ENCODE assay signal across 9 mouse cellular contexts in the genomic region with DNA sequence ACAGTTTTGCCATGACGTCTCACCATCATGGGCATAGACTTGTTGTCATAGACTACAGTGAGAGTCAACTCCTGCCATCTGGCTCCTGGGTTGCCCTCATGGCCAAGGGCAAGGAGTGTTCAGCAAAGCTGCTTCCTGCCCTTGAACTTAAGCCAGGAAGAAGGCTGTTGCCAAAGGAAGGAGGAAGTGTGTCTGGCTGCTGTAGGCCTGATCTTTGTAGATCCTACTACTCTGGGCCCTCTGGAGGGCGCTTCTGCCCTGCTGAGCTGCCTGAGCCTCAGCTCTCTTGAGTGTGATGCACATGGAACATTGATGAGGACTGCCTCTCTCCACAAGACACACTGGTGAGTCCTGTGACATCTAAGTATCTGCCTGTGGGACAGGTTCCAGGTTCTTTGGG. TPM values are rescaled to one million over a fixed set of nuclear protein-coding genes. Genes with fewer than 3 reads are reported as not detected.
DNase-seq lines count a peak whose midpoint lies in the region; ATAC-seq and TF ChIP-seq lines count a peak whose summit lies in the region.
"Had no signal": no experiment of that assay in that cellular context is flagged by ENCODE, and none has a peak within 500 bp of the region (broad histone marks: within the 10 kb centered on the region; RNA-seq: fewer than 3 reads in every experiment).

No protein-coding gene starts in this region.

- H3K27ac ChIP-seq in embryonic facial prominence, embryonic 14.5 days (replicated peaks; ENCODE audit: low read depth, low read length) = no peak overlapping the region
- no peak overlapping the region for H3K27ac ChIP-seq in embryonic facial prominence, embryonic 10.5 days (replicated peaks)
- 0 out of 2 replicates have a peak overlapping the region, but pooled peaks have one; percentile 86 for H3K27ac ChIP-seq in cortical plate, adult 2 months (ENCODE audit: insufficient read depth, low read length)
- H3K27ac ChIP-seq in testis, adult 2 months (ENCODE audit: control insufficient read depth, insufficient read depth, low read depth, low read length) = no peak overlapping the region
- no peak overlapping the region for H3K27ac ChIP-seq in forebrain, embryonic 11.5 days (ENCODE audit: low read depth, low read length)
- H3K27ac ChIP-seq: neural tube, embryonic 12.5 days had no signal

- no peak overlapping the region for H3K9ac ChIP-seq in embryonic facial prominence, embryonic 14.5 days (ENCODE audit: low read depth, low read length)
- H3K9ac ChIP-seq in forebrain, embryonic 11.5 days (ENCODE audit: low read length) = no peak overlapping the region
- H3K9ac ChIP-seq: neural tube, embryonic 12.5 days had no signal

- no peaks in the 10 kb centered on the region for H3K9me3 ChIP-seq in embryonic facial prominence, embryonic 14.5 days (ENCODE audit: control insufficient read depth, low read length)
- no peaks in the 10 kb centered on the region for H3K9me3 ChIP-seq in embryonic facial prominence, embryonic 10.5 days
- no peaks in the 10 kb centered on the region for H3K9me3 ChIP-seq in forebrain, embryonic 11.5 days (ENCODE audit: control insufficient read depth, low read length)
- H3K9me3 ChIP-seq: neural tube, embryonic 12.5 days had no signal

- TF ChIP-seq POLR2A in cortical plate, adult 2 months (IDR thresholded peaks at IDR 0.05; ENCODE audit: extremely low read depth, insufficient read depth, low read length) = no peak
- TF ChIP-seq POLR2A in testis, adult 2 months (IDR thresholded peaks at IDR 0.05; ENCODE audit: control insufficient read depth, low read depth, low read length) = no peak

- H3K27me3 ChIP-seq in embryonic facial prominence, embryonic 14.5 days (replicated peaks; ENCODE audit: control insufficient read depth, insufficient read depth, low read length) = no peaks in the 10 kb centered on the region
- no peaks in the 10 kb centered on the region for H3K27me3 ChIP-seq in embryonic facial prominence, embryonic 10.5 days (replicated peaks; ENCODE audit: low read depth, poor library complexity, severe bottlenecking)
- no peaks in the 10 kb centered on the region for H3K27me3 ChIP-seq in testis, adult 2 months (ENCODE audit: control insufficient read depth, insufficient read depth, low read length)
- no peaks in the 10 kb centered on the region for H3K27me3 ChIP-seq in forebrain, embryonic 11.5 days (ENCODE audit: control insufficient read depth, insufficient read depth, low read length)
- H3K27me3 ChIP-seq: neural tube, embryonic 12.5 days had no signal

- no peaks in the 10 kb centered on the region for H3K4me1 ChIP-seq in embryonic facial prominence, embryonic 14.5 days (ENCODE audit: control insufficient read depth, insufficient read depth, low read length)
- H3K4me1 ChIP-seq in embryonic facial prominence, embryonic 10.5 days = peaks cover 21% of the 10 kb centered on the region
- H3K4me1 ChIP-seq in cortical plate, adult 2 months (ENCODE audit: control insufficient read depth, insufficient read depth, low read length) = peaks cover 15% of the 10 kb centered on the region
- H3K4me1 ChIP-seq in testis, adult 2 months (ENCODE audit: control insufficient read depth, insufficient read depth, low read length) = peaks cover 11% of the 10 kb centered on the region
- no peaks in the 10 kb centered on the region for H3K4me1 ChIP-seq in forebrain, embryonic 11.5 days (replicated peaks; ENCODE audit: control insufficient read depth, insufficient read depth, low read length)

- ATAC-seq in embryonic facial prominence, embryonic 14.5 days (ENCODE audit: low read depth) = 0 out of 2 replicates have a peak, but pooled peaks have one; percentile 24
- no peak for ATAC-seq in forebrain, embryonic 11.5 days (replicated peaks; ENCODE audit: low FRiP score)

- H3K4me2 ChIP-seq in embryonic facial prominence, embryonic 14.5 days (ENCODE audit: low read depth, low read length) = no peak overlapping the region
- no peak overlapping the region for H3K4me2 ChIP-seq in forebrain, embryonic 11.5 days (ENCODE audit: low read depth, low read length, severe bottlenecking)
- H3K4me2 ChIP-seq: neural tube, embryonic 12.5 days had no signal

- DNase-seq in embryonic facial prominence, embryonic 14.5 days (ENCODE audit: low spot score) = peak; percentile 33
- DNase-seq in embryonic facial prominence, embryonic 10.5 days (ENCODE audit: low spot score) = no peak
- DNase-seq in MEL-GATA-1-ER (ENCODE audit: extremely low read depth, low read depth) = peak; percentile 64
- DNase-seq in heart, postnatal 4 days = peak; percentile 71
- DNase-seq in lung, adult 18-20 months = peak; percentile 75 to 83
- no peak for DNase-seq in forebrain, embryonic 11.5 days (ENCODE audit: low spot score)

- WGBS in embryonic facial prominence, embryonic 14.5 days = 69% methylated on average over 2 of the region's 2 CpGs
- WGBS in embryonic facial prominence, embryonic 10.5 days = 85% methylated on average over 2 of the region's 2 CpGs
- 90% methylated on average over 2 of the region's 2 CpGs for WGBS in forebrain, embryonic 11.5 days

- H3K4me3 ChIP-seq in embryonic facial prominence, embryonic 14.5 days (ENCODE audit: low read depth, low read length) = no peak overlapping the region
- no peak overlapping the region for H3K4me3 ChIP-seq in embryonic facial prominence, embryonic 10.5 days
- no peak overlapping the region for H3K4me3 ChIP-seq in cortical plate, adult 2 months (ENCODE audit: insufficient read depth, low read length)
- H3K4me3 ChIP-seq in testis, adult 2 months (ENCODE audit: control insufficient read depth, low read depth, low read length) = no peak overlapping the region
- no peak overlapping the region for H3K4me3 ChIP-seq in forebrain, embryonic 11.5 days (ENCODE audit: low read depth, low read length)
- H3K4me3 ChIP-seq: neural tube, embryonic 12.5 days had no signal

- peak; percentile 45 for TF ChIP-seq CTCF in cortical plate, adult 2 months (IDR thresholded peaks at IDR 0.05; ENCODE audit: extremely low read depth, insufficient read depth, low read length)
- peak; percentile 35; the same call in 1 of the 2 replicates for TF ChIP-seq CTCF in testis, adult 2 months (IDR thresholded peaks at IDR 0.05; ENCODE audit: control insufficient read depth, insufficient read depth, insufficient replicate concordance, low read depth, low read length)

- no peaks in the 10 kb centered on the region; the same call in 1 of the 2 replicates for H3K36me3 ChIP-seq in embryonic facial prominence, embryonic 14.5 days (ENCODE audit: control insufficient read depth, insufficient read depth, low read length)
- peaks cover 5% of the 10 kb centered on the region for H3K36me3 ChIP-seq in embryonic facial prominence, embryonic 10.5 days (replicated peaks)
- no peaks in the 10 kb centered on the region for H3K36me3 ChIP-seq in testis, adult 2 months (ENCODE audit: control insufficient read depth, insufficient read depth, low read length)
- no peaks in the 10 kb centered on the region for H3K36me3 ChIP-seq in forebrain, embryonic 11.5 days (ENCODE audit: control insufficient read depth, insufficient read depth, low read length)

RNA-seq across cellular contexts. Expression of a gene that starts 20.8 kb away (rescaled TPM):
- 17.3 and 21.7 TPM in 2 replicates for polyA plus RNA-seq in embryonic facial prominence, embryonic 14.5 days (2014; fragmentation: Nextera tagmentation; extraction: Ambion mirVana)
- polyA plus RNA-seq in embryonic facial prominence, embryonic 10.5 days (2016; fragmentation: Nextera tagmentation; extraction: Ambion mirVana) = 20.8 and 21.1 TPM in 2 replicates
- 23.8 and 23.9 TPM in 2 replicates for polyA plus RNA-seq in cortical plate, adult 2 months (2012; rRNA removed)
- total RNA-seq in heart, postnatal 4 days (2021) = 10 to 100 TPM; 16.7 to 17.6 TPM
- polyA plus RNA-seq in testis, adult 2 months (2012; rRNA removed) = 42.5 and 43.8 TPM in 2 replicates
- 21.8 and 22.2 TPM in 2 replicates for polyA plus RNA-seq in forebrain, embryonic 11.5 days (2014; fragmentation: Nextera tagmentation; extraction: Ambion mirVana)

RNA-seq across cellular contexts. Expression of a gene that starts 32.3 kb away (rescaled TPM):
- polyA plus RNA-seq in embryonic facial prominence, embryonic 14.5 days (2014; fragmentation: Nextera tagmentation; extraction: Ambion mirVana) = 51.0 and 59.8 TPM in 2 replicates
- 49.7 and 51.0 TPM in 2 replicates for polyA plus RNA-seq in embryonic facial prominence, embryonic 10.5 days (2016; fragmentation: Nextera tagmentation; extraction: Ambion mirVana)
- polyA plus RNA-seq in cortical plate, adult 2 months (2012; rRNA removed) = 61.0 and 64.4 TPM in 2 replicates
- 10 to 100 TPM; 67.5 to 76.9 TPM for total RNA-seq in heart, postnatal 4 days (2021)
- polyA plus RNA-seq in testis, adult 2 months (2012; rRNA removed) = 77.9 and 84.7 TPM in 2 replicates
- 56.0 and 59.9 TPM in 2 replicates for polyA plus RNA-seq in forebrain, embryonic 11.5 days (2014; fragmentation: Nextera tagmentation; extraction: Ambion mirVana)

RNA-seq across cellular contexts. Expression of a gene that starts 32.6 kb away (rescaled TPM):
- polyA plus RNA-seq in embryonic facial prominence, embryonic 14.5 days (2014; fragmentation: Nextera tagmentation; extraction: Ambion mirVana) = 202 and 234 TPM in 2 replicates
- 278 and 285 TPM in 2 replicates for polyA plus RNA-seq in embryonic facial prominence, embryonic 10.5 days (2016; fragmentation: Nextera tagmentation; extraction: Ambion mirVana)
- polyA plus RNA-seq in cortical plate, adult 2 months (2012; rRNA removed) = 592 and 612 TPM in 2 replicates
- 100 to 1,000 TPM; 204 to 207 TPM for total RNA-seq in heart, postnatal 4 days (2021)
- polyA plus RNA-seq in testis, adult 2 months (2012; rRNA removed) = 179 and 198 TPM in 2 replicates
- 268 and 290 TPM in 2 replicates for polyA plus RNA-seq in forebrain, embryonic 11.5 days (2014; fragmentation: Nextera tagmentation; extraction: Ambion mirVana)

RNA-seq across cellular contexts. Expression of a gene that starts 34.1 kb away (rescaled TPM):
- 94.5 and 107 TPM in 2 replicates for polyA plus RNA-seq in embryonic facial prominence, embryonic 14.5 days (2014; fragmentation: Nextera tagmentation; extraction: Ambion mirVana)
- 184 and 187 TPM in 2 replicates for polyA plus RNA-seq in embryonic facial prominence, embryonic 10.5 days (2016; fragmentation: Nextera tagmentation; extraction: Ambion mirVana)
- polyA plus RNA-seq in cortical plate, adult 2 months (2012; rRNA removed) = 71.1 and 77.2 TPM in 2 replicates
- 10 to 100 TPM; 38.9 to 41.6 TPM for total RNA-seq in heart, postnatal 4 days (2021)
- 561 and 588 TPM in 2 replicates for polyA plus RNA-seq in testis, adult 2 months (2012; rRNA removed)
- polyA plus RNA-seq in forebrain, embryonic 11.5 days (2014; fragmentation: Nextera tagmentation; extraction: Ambion mirVana) = 98.1 and 109 TPM in 2 replicates

RNA-seq across cellular contexts. Expression of a gene that starts 48.6 kb away (rescaled TPM):
- polyA plus RNA-seq in embryonic facial prominence, embryonic 14.5 days (2014; fragmentation: Nextera tagmentation; extraction: Ambion mirVana) = 120 and 132 TPM in 2 replicates
- polyA plus RNA-seq in embryonic facial prominence, embryonic 10.5 days (2016; fragmentation: Nextera tagmentation; extraction: Ambion mirVana) = 105 and 109 TPM in 2 replicates
- polyA plus RNA-seq in cortical plate, adult 2 months (2012; rRNA removed) = 241 and 249 TPM in 2 replicates
- 10 to 100 TPM; 73.8 to 78.5 TPM for total RNA-seq in heart, postnatal 4 days (2021)
- polyA plus RNA-seq in testis, adult 2 months (2012; rRNA removed) = 35.6 and 38.9 TPM in 2 replicates
- polyA plus RNA-seq in forebrain, embryonic 11.5 days (2014; fragmentation: Nextera tagmentation; extraction: Ambion mirVana) = 113 and 127 TPM in 2 replicates

Comparison
In these comparisons a context has a peak if more than half of its experiments do, and no peak if none do; other contexts are left out.
1. DNase-seq: peak in embryonic facial prominence, embryonic 14.5 days (single experiment), MEL-GATA-1-ER (single experiment), heart, postnatal 4 days (single experiment) and lung, adult 18-20 months (2 of 2); none in embryonic facial prominence, embryonic 10.5 days (single experiment) and forebrain, embryonic 11.5 days (single experiment).